Mouse (Mus musculus): ENCODE measurements at regions not wholly inside any gene's neighbourhood (a gene's known extent, or its start where the extent isn't known, plus 50 kb on each side); places are given as distances from the start of the nearest gene placed in this dataset.

DNA sequence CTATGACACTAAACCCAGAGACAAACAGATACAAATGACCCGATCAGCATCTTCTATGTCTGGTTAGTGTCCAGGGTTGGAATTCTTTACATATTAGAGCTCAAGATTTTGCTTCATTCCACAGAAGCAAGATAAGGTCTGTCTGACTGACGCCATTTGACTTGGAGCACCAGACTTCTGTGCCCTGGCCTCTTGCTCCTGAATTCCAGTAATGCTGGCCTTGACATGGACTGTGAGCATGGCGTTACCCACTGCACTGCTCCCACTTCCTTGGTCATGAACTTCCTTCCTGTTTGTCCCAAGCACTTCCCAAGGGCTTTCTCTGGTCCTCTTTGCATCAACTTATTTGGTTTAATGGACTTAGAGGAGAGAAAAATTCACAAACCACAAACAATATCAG is 225.6 kb upstream of the Igfbp3 start:
- no peak overlapping the region for H3K27ac ChIP-seq (replicated peaks)
- ATAC-seq (ENCODE audit: extremely low read depth, insufficient number of reproducible peaks, low FRiP score, low TSS enrichment), result no peak
- no peak overlapping the region for H3K4me3 ChIP-seq
- H3K9ac ChIP-seq, result no peak overlapping the region
- 35% methylated on average over 3 of the region's 3 CpGs for WGBS
- H3K36me3 ChIP-seq, result no peaks in the 10 kb centered on the region
- H3K27me3 ChIP-seq (replicated peaks), result no peaks in the 10 kb centered on the region
- no peak overlapping the region for H3K4me2 ChIP-seq
- 0 out of 2 replicates have a peak, but pooled peaks cover 2% of the 10 kb centered on the region for H3K4me1 ChIP-seq
- H3K9me3 ChIP-seq, result 0 out of 2 replicates have a peak, but pooled peaks cover 4% of the 10 kb centered on the region

DNA sequence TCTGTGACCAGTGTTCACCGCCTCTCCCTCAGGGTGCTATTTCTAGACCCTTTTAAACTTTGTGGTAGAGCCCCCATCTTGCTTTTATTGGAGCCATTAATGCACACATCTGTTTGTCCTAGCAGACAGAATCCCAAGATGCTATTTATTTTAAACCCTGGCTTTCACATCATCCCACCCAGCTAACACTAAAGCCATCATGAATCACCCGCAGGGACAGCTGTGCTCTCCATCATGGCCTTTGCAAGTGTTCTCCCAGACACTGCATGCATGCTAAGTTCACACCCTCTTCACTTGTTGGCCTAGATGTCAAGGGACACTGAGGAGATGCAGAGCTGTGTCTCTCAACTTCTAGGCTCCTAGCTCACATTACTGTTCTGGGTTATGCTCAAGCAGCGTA is 220.9 kb upstream of the Igfbp3 start:
- H3K36me3 ChIP-seq, result no peaks in the 10 kb centered on the region
- no peak overlapping the region for H3K4me3 ChIP-seq
- WGBS, result 82% methylated on average over 3 of the region's 3 CpGs
- H3K4me1 ChIP-seq, result 0 out of 2 replicates have a peak, but pooled peaks cover 2% of the 10 kb centered on the region
- H3K27me3 ChIP-seq (replicated peaks), result no peaks in the 10 kb centered on the region
- no peak overlapping the region for H3K27ac ChIP-seq (replicated peaks)
- ATAC-seq (ENCODE audit: extremely low read depth, insufficient number of reproducible peaks, low FRiP score, low TSS enrichment), result no peak
- H3K4me2 ChIP-seq, result no peak overlapping the region
- H3K9me3 ChIP-seq, result 0 out of 2 replicates have a peak, but pooled peaks cover 4% of the 10 kb centered on the region
- H3K9ac ChIP-seq, result no peak overlapping the region

DNA sequence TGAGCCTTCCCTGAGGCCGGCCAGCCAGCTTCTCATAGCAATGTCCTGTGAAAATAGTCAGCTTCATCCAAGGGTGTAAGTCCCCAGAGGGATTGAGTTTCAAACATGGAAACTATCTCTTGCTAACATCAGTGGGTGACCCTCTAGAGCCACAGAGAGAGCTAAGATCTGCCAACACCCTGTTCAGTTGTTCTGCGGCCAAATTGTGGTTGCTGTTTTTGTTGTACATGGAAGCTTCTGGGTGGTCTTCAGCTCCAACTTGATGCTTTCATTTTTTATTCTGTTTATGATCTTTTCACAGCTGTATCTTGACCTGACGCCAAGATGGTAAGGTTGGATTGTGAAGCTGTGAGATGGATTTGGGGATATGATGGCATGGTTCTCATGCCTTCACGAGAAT is 214.0 kb upstream of the Igfbp3 start:
- Histone ChIP-seq H3K9ac (no peak overlapping the region), H3K36me3 (no peaks in the 10 kb centered on the region), H3K27me3 (replicated peaks) (no peaks in the 10 kb centered on the region), H3K4me3 (no peak overlapping the region), H3K4me1 (peaks cover 17% of the 10 kb centered on the region), H3K27ac (replicated peaks) (no peak overlapping the region), H3K4me2 (no peak overlapping the region), H3K9me3 (no peaks in the 10 kb centered on the region)
- 83% methylated on average over 4 of the region's 4 CpGs for WGBS
- ATAC-seq (ENCODE audit: extremely low read depth, insufficient number of reproducible peaks, low FRiP score, low TSS enrichment), result no peak

DNA sequence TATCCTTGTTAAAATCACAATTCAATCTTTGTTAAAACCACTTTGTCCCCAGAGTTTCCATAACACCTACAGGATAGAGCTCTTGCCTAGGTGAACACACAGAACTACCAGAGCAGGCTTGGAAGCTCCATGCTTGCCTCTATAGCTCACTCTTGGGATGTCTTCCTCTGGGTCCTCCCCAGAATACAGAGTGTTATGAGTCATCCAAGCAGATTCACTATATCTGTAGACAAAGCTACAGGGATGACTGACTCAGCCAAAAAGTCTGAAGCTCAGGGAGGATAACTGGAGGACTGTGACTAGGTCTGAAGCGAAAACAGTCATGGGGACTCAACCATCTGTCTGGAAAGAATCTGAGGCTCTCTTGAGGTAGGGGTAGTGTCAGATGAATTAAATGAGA is 211.5 kb upstream of the Igfbp3 start:
- Histone ChIP-seq H3K4me1 (peaks cover 17% of the 10 kb centered on the region), H3K27ac (replicated peaks) (no peak overlapping the region), H3K36me3 (no peaks in the 10 kb centered on the region), H3K9ac (no peak overlapping the region), H3K4me3 (no peak overlapping the region), H3K27me3 (replicated peaks) (no peaks in the 10 kb centered on the region), H3K9me3 (no peaks in the 10 kb centered on the region), H3K4me2 (no peak overlapping the region)
- 85% methylated on average over 1 of the region's 1 CpGs for WGBS
- no peak for ATAC-seq (ENCODE audit: extremely low read depth, insufficient number of reproducible peaks, low FRiP score, low TSS enrichment)

DNA sequence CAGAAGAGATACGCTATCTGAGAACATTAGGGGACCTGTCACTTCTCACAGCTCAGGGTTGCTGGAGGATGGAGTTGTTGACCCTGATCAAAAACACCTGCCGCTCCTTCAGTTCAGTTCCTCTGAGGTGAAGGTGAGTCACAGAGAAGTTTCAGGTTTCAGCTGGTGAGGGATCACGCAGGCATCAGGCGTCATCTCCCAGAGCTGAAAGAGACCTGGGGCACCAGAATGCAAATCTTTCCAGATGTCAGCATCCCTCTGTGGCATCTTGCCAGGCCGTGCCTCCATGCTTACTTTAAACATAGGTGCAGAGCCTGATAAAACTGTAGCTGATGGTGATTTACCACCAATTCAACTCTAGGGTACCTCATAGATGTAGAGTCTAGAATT is 210.4 kb upstream of the Igfbp3 start:
- H3K36me3 ChIP-seq, result no peaks in the 10 kb centered on the region
- WGBS, result 40% methylated on average over 5 of the region's 5 CpGs
- ATAC-seq (ENCODE audit: extremely low read depth, insufficient number of reproducible peaks, low FRiP score, low TSS enrichment), result no peak
- no peak overlapping the region for H3K4me3 ChIP-seq
- H3K4me1 ChIP-seq, result peaks cover 17% of the 10 kb centered on the region
- no peak overlapping the region for H3K27ac ChIP-seq (replicated peaks)
- no peaks in the 10 kb centered on the region for H3K9me3 ChIP-seq
- no peak overlapping the region for H3K9ac ChIP-seq
- H3K4me2 ChIP-seq, result peak overlapping the region; percentile 58; the same call in 1 of the 2 replicates
- H3K27me3 ChIP-seq (replicated peaks), result no peaks in the 10 kb centered on the region

DNA sequence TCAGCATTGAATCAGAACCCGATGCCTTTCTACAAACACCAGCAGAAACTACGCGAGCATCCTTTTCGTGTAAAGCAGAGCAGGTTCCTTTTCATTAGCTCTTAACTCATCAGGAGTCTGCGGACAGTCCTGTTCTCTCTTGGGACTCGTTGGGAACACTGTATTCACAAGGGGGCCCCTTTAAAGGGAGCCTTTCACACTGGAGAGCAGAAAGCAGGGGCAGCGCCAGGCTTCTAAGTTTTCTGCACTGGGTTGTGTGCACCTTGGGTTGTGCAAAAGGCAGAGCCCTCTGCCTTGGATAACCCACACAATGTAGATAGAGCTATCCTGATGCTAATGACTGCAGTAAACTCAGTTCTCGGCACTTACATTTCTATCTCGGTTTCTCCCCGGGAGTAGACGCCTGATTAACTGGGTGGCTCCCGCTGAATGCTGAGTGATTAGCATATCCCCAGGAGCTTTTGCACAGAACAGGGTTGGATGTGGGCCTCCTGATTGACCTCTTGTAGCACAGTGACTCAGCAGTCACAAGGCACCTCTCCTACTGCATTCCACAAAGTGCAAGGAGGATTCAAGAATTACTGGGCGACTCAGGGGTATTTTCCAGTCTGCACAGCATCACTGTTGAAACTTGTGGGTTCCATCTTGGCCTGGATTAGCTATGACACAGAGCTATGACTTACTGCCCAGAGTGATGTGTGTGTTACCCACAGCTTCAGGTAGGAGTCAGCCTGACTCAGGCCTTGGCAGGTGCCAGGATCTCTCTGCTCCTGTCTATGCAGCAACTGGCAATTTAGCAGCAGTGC is 209.8 kb upstream of the Igfbp3 start:
- Histone ChIP-seq H3K9ac (no peak overlapping the region), H3K4me1 (peaks cover 17% of the 10 kb centered on the region), H3K27ac (replicated peaks) (no peak overlapping the region), H3K27me3 (replicated peaks) (no peaks in the 10 kb centered on the region), H3K36me3 (no peaks in the 10 kb centered on the region), H3K9me3 (no peaks in the 10 kb centered on the region), H3K4me2 (peak overlapping the region; percentile 58), H3K4me3 (peak overlapping the region; percentile 13; the same call in 1 of the 2 replicates)
- ATAC-seq (ENCODE audit: extremely low read depth, insufficient number of reproducible peaks, low FRiP score, low TSS enrichment), result peak; percentile 71
- WGBS, result 14% methylated on average over 13 of the region's 13 CpGs

DNA sequence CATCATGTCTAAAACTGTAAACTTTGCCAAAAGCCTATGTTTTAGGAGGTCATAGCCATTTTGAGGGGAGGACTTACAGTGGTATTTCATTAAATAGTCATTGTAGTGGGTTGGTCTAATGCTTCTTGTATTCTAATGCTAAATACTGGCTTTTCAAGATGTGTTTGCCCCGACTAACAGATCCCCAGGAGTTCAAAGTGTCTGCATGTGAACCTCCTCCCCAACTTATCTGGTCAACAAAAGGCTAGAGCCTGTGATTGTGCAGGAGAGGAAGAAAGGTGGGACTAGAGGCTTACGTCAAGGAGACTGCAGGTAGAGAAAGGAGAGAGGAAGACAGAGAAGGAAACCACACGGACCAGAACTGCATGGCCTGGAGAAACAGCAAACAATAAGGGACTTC is 198.9 kb upstream of the Igfbp3 start:
- Histone ChIP-seq H3K4me1 (no peaks in the 10 kb centered on the region), H3K36me3 (no peaks in the 10 kb centered on the region), H3K9ac (no peak overlapping the region), H3K9me3 (peaks cover 7% of the 10 kb centered on the region; the same call in 1 of the 2 replicates), H3K27me3 (replicated peaks) (no peaks in the 10 kb centered on the region), H3K27ac (replicated peaks) (no peak overlapping the region), H3K4me3 (no peak overlapping the region), H3K4me2 (no peak overlapping the region)
- ATAC-seq (ENCODE audit: extremely low read depth, insufficient number of reproducible peaks, low FRiP score, low TSS enrichment), result no peak
- WGBS, result 72% methylated on average over 3 of the region's 3 CpGs

DNA sequence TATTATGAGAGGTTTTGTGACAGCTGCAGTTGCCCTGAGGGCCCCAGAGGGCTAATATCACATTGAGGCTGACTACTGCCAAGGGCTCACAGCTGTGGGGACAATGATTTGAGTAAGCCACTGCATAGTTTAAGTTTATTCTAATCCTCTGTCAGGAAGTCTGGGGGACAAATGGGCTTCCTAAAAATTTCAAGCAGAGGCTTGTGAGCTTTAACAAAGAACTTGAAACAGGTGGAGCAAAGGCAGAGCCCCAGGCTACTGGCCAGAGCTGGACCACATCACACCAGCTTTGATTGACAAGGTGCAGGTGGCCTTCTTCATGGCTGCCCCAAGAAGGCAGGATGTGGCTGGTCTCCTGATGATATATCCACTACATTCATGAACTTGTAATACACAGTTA is 195.3 kb upstream of the Igfbp3 start:
- H3K9ac ChIP-seq, result no peak overlapping the region
- H3K27ac ChIP-seq (replicated peaks), result no peak overlapping the region
- no peaks in the 10 kb centered on the region for H3K4me1 ChIP-seq
- no peak for ATAC-seq (ENCODE audit: extremely low read depth, insufficient number of reproducible peaks, low FRiP score, low TSS enrichment)
- H3K4me2 ChIP-seq, result no peak overlapping the region
- H3K36me3 ChIP-seq, result no peaks in the 10 kb centered on the region
- no peaks in the 10 kb centered on the region for H3K27me3 ChIP-seq (replicated peaks)
- peaks cover 7% of the 10 kb centered on the region; the same call in 1 of the 2 replicates for H3K9me3 ChIP-seq
- H3K4me3 ChIP-seq, result no peak overlapping the region

DNA sequence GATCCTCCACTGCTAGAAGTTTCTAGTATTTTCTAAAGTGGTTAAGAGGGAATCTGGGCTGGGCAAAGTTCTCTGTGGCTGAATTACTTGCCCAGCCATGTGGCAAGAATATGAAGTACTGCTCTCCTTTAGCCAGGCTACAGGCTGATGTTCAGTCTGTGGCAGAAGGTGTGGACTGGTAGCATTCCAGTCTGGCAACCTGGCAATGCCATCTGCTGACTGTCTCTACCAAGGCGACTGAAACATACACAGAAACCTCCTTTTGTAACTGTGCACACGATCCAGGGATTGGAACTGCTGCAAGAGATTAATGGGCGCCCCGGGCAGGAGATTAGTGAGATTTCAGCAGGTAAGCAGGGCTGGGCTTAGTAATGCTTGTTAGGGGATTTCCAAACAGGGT is 190.9 kb upstream of the Igfbp3 start:
- Histone ChIP-seq H3K9ac (no peak overlapping the region), H3K4me1 (no peaks in the 10 kb centered on the region), H3K4me2 (no peak overlapping the region), H3K4me3 (no peak overlapping the region), H3K27ac (replicated peaks) (no peak overlapping the region), H3K9me3 (no peaks in the 10 kb centered on the region), H3K36me3 (no peaks in the 10 kb centered on the region), H3K27me3 (replicated peaks) (no peaks in the 10 kb centered on the region)
- WGBS, result 76% methylated on average over 4 of the region's 4 CpGs
- ATAC-seq (ENCODE audit: extremely low read depth, insufficient number of reproducible peaks, low FRiP score, low TSS enrichment), result no peak

DNA sequence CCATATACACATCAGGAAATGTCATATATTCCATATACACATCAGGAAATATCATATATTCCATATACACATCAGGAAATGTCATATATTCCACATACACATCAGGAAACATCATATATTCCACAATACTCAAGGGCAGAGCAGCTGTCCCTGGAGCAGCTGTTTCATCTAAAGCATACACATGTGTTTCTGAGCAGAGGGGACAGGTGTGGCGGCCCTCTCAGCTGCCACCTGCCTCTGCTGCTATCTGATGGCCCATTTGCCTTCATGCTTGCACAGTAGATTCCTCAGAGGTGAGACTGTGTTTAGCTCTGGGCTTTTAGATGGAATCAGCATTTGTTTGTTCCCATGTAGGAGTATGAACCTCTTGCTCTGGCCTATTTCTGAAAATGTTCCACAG is 158.1 kb upstream of the Igfbp3 start:
- Histone ChIP-seq H3K9ac (no peak overlapping the region), H3K4me1 (no peaks in the 10 kb centered on the region), H3K4me2 (no peak overlapping the region), H3K9me3 (no peaks in the 10 kb centered on the region), H3K27ac (replicated peaks) (no peak overlapping the region), H3K27me3 (replicated peaks) (no peaks in the 10 kb centered on the region), H3K4me3 (no peak overlapping the region), H3K36me3 (no peaks in the 10 kb centered on the region)
- WGBS, result 53% methylated on average over 1 of the region's 1 CpGs
- ATAC-seq (ENCODE audit: extremely low read depth, insufficient number of reproducible peaks, low FRiP score, low TSS enrichment), result no peak

DNA sequence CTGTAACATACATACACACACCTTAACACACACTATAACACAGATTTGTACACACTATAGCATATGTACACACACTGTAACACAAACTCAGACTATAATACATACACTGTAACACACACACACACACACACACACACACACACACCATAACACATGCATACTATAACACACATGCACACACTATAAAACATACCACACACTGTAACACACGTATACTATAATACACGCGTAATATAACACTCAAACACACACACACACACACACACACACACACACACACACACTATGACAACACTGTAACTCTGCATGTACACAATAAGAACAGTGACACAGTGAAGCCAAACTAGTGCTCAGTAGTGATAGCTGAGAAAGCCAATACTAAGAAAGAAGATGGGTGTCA is 147.7 kb upstream of the Igfbp3 start:
- Histone ChIP-seq H3K27ac (replicated peaks) (no peak overlapping the region), H3K36me3 (no peaks in the 10 kb centered on the region), H3K9ac (no peak overlapping the region), H3K4me2 (no peak overlapping the region), H3K4me1 (no peaks in the 10 kb centered on the region), H3K27me3 (replicated peaks) (no peaks in the 10 kb centered on the region), H3K4me3 (no peak overlapping the region), H3K9me3 (no peaks in the 10 kb centered on the region)
- 83% methylated on average over 3 of the region's 3 CpGs for WGBS
- no peak for ATAC-seq (ENCODE audit: extremely low read depth, insufficient number of reproducible peaks, low FRiP score, low TSS enrichment)

DNA sequence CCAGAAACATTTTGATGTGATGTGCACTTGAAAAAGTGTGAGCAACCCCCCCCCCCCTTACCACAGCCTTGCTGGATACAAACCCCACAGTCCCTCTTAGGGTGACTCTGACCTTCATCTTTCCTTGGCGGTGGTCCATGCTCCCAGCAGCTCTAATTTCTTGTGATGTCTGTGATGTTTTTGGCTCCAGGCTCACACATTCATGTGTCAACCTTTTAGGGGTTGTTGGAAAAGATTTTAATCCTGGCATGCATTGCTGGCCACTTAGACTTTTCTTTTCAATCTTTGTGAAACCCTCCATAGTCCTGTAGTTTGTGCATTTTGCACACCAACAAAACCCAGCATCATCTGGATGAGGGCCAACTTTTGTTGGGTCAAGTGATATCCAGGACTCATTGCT is 134.9 kb upstream of the Igfbp3 start:
- ATAC-seq (ENCODE audit: extremely low read depth, insufficient number of reproducible peaks, low FRiP score, low TSS enrichment), result no peak
- no peaks in the 10 kb centered on the region for H3K36me3 ChIP-seq
- 63% methylated on average over 1 of the region's 1 CpGs for WGBS

More for the DNA sequence above, 134.9 kb upstream of the Igfbp3 start:
- no peak overlapping the region for H3K9ac ChIP-seq
- H3K27me3 ChIP-seq (replicated peaks), result no peaks in the 10 kb centered on the region
- H3K4me3 ChIP-seq, result no peak overlapping the region
- H3K27ac ChIP-seq (replicated peaks), result no peak overlapping the region
- no peaks in the 10 kb centered on the region for H3K4me1 ChIP-seq
- H3K4me2 ChIP-seq, result no peak overlapping the region
- H3K9me3 ChIP-seq, result no peaks in the 10 kb centered on the region

Data from heart, embryonic 13.5 days (tissue).